Mouse (Mus musculus) heart, adult 2 months (tissue): ENCODE results near the gene Rhot2. TPM values are rescaled to one million over a fixed set of nuclear protein-coding genes. Genes with fewer than 3 reads are reported as not detected.
"Not testable (repeated sequence)": the region's sequence is repeated elsewhere in the genome, so short reads cannot be mapped to it uniquely, and the experiment has no call there.

Experiments used
- DNase-seq, 2 experiments: peaks; one replicate each; pipeline ENCODE4 v3.0.0; 2021
- H3K27ac ChIP-seq: fragments of 200-600 bp; 2 replicates; pipeline ENCODE4 v1.8.1; 2022
- H3K27me3 ChIP-seq: fragments of 200-500 bp; 2 replicates; pipeline ENCODE4 v1.6.1; 2012; ENCODE audit warnings: mild to moderate bottlenecking, low read length, inconsistent platforms, mixed read lengths; ENCODE audit not compliant: control insufficient read depth, insufficient read depth
- H3K36me3 ChIP-seq: fragments of 200-500 bp; 2 replicates; pipeline ENCODE4 v1.6.1; 2012; ENCODE audit warnings: low read length, inconsistent platforms; ENCODE audit not compliant: control insufficient read depth, insufficient read depth
- H3K4me1 ChIP-seq: fragments of 200-500 bp; 2 replicates; pipeline ENCODE4 v1.6.1; 2011; ENCODE audit warnings: low read length; ENCODE audit not compliant: control insufficient read depth, insufficient read depth
- H3K4me3 ChIP-seq: fragments of 200-600 bp; 2 replicates; pipeline ENCODE4 v1.8.1; 2022
- H3K79me2 ChIP-seq: fragments of 200-500 bp; replicated peaks from 2 replicates; pipeline ENCODE4 v1.6.1; 2012; ENCODE audit warnings: mild to moderate bottlenecking, inconsistent platforms, low read length, moderate library complexity, mixed read lengths; ENCODE audit not compliant: control insufficient read depth, insufficient read depth
- H3K9ac ChIP-seq: fragments of 200-500 bp; 2 replicates; pipeline ENCODE4 v1.6.1; 2012; ENCODE audit warnings: low read depth, mild to moderate bottlenecking, control low read depth, inconsistent platforms, low read length, mixed read lengths
- CTCF ChIP-seq: fragments of 200-600 bp; IDR thresholded peaks from 2 replicates; pipeline ENCODE4 v1.8.1; 2022; ENCODE audit warnings: antibody characterized with exemption, mild to moderate bottlenecking, moderate library complexity
- EP300 ChIP-seq: fragments of 200-500 bp; IDR thresholded peaks from 2 replicates; pipeline ENCODE4 v1.6.1; 2011; ENCODE audit warnings: low read depth, low read length, control low read depth; ENCODE audit not compliant: insufficient read depth
- POLR2A ChIP-seq: fragments of 200-500 bp; IDR thresholded peaks from 2 replicates; pipeline ENCODE4 v1.6.1; 2011; ENCODE audit warnings: mild to moderate bottlenecking, low read depth, low read length, control low read depth; ENCODE audit not compliant: insufficient read depth
- WGBS: fragments of 180-500 bp; shearing (Covaris S2); methylation state at CpG from one replicate; pipeline ENCODE4 v1.1.7; 2018; 5-methylcytosine and 5-hydroxymethylcytosine counted together
- intact Hi-C: fragments of 180-260 bp; cut with DNase I; formaldehyde crosslinking; loops from one replicate; pipeline ENCODE4 v1.15.1; 2025
- polyA plus RNA-seq: library from polyadenylated mRNA; depleted of rRNA; stranded (reverse); fragments of >200 nt; gene quantifications from 2 replicates; pipeline ENCODE4 v1.2.3, GENCODE M21; 2012
- total RNA-seq, 2 experiments: library from RNA; stranded (reverse); gene quantifications; 2 replicates each; pipeline ENCODE4 v1.2.3; 2021

Gene Rhot2
- total and polyA plus RNA-seq, 3 experiments = 120 to 209 (median 139) TPM

DNA sequence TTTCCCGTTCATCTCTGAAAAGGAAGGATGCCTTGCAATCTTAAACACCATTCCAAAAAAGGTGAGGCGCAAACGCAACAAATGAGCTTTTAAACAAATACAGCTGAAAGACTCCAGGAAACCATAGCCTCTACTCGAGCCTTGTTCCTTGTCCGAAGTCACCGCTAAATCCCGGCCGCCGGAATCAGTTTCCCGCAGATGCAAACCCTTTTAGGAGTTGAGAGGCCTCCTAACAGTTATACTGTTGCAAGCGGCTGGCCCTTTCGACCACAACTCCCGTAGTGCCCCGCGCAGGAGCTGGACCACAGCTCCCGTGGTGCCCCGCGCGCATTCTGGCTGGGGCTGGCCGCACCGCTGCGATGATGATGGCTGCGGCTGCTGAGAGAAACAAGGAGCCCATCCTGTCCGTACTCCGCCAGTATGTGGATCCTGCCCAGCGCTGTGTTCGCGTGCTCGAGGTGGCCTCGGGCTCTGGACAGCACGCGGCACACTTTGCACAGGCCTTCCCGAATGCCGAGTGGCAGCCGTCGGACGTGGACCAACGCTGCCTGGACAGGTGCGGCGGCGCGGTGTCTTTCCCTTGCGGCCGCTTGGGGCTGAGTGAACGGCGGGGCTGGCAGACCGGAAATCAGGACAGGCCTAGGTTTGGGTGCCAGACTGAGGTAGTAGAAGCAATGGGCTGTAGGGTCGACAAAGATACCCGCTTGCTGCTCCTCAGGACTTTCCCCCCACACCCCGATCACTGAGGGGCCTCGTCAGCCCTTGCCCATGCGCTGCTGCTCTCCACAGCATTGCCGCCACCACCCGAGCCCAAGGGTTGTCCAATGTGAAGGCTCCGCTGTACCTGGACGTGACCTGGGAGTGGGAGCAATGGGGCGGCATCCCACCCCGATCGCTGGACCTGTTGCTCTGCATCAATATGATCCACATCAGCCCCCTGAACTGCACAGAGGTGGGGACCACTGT lies 30.8 kb upstream of the Rhot2 start:
- peak overlapping the region; percentile 91 for H3K27ac ChIP-seq
- 1% methylated on average over 59 of the region's 59 CpGs for WGBS
- peak; percentile 89 to 92 for DNase-seq
- peak overlapping the region; percentile 82 for H3K4me3 ChIP-seq
- H3K4me1 ChIP-seq = peaks cover 6% of the 10 kb centered on the region; the same call in 1 of the 2 replicates
- TF ChIP-seq POLR2A (peak; percentile 90), CTCF (peak; percentile 35), EP300 (0 out of 2 replicates have a peak, but pooled peaks have one; percentile 54)
- H3K27me3 ChIP-seq = no peaks in the 10 kb centered on the region
- no peaks in the 10 kb centered on the region for H3K36me3 ChIP-seq
- intact Hi-C loops = no loop called here
- no peaks in the 10 kb centered on the region for H3K79me2 ChIP-seq
- H3K9ac ChIP-seq = peak overlapping the region; percentile 82

GRCm38 (mm10) chr17:25874721-25875170 lies 30.1 kb upstream of the Rhot2 start, which contains the start of gene Mettl26:
Mettl26 (plus strand) TSS chr17:25875074.
- WGBS = under 1% methylated on average over 25 of the region's 25 CpGs
- Histone ChIP-seq H3K27ac (peak within 1 kb of the TSS; percentile 91), H3K4me1 (peaks cover 6% of the 10 kb centered on the region; the same call in 1 of the 2 replicates), H3K9ac (peak within 1 kb of the TSS; percentile 82), H3K36me3 (no peaks in the 10 kb centered on the region), H3K79me2 (no peaks in the 10 kb centered on the region), H3K4me3 (peak within 1 kb of the TSS; percentile 82), H3K27me3 (no peaks in the 10 kb centered on the region)
- TF ChIP-seq POLR2A = no peak
- TF ChIP-seq EP300 = peak; percentile 82
- peak; percentile 50; the same call in 1 of the 2 replicates for TF ChIP-seq CTCF
- intact Hi-C loops = no loop called here
- DNase-seq = peak; percentile 92 to 95

DNA sequence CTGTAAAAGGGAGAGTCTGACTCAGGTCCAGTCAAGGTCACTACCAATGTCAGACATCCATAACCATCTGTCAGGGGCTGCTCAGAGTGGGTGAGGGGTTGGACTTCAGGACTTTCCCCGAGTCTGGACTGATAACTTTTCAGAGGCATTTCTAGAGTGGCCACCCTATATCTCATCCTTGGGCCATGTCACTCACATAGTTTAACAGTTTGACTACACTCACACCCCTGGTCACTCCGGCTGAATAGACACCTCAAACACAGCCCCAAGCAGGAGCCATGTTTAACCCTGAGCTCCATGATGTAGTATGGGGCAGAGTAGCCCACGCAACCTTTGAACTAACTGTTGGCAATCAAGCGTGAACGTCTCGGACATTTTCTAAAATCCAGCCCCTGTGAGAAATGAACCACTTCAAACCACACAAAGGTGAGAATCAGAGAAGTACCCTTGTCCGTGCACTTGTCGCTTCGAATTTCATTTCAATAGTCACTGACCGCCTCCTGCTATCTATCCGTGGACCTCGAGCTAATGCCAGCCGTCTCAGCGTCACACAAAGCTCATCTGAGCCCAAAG lies 29.6 kb upstream of the Rhot2 start:
- intact Hi-C loops = no loop called here
- 19% methylated on average over 14 of the region's 14 CpGs for WGBS

DNA sequence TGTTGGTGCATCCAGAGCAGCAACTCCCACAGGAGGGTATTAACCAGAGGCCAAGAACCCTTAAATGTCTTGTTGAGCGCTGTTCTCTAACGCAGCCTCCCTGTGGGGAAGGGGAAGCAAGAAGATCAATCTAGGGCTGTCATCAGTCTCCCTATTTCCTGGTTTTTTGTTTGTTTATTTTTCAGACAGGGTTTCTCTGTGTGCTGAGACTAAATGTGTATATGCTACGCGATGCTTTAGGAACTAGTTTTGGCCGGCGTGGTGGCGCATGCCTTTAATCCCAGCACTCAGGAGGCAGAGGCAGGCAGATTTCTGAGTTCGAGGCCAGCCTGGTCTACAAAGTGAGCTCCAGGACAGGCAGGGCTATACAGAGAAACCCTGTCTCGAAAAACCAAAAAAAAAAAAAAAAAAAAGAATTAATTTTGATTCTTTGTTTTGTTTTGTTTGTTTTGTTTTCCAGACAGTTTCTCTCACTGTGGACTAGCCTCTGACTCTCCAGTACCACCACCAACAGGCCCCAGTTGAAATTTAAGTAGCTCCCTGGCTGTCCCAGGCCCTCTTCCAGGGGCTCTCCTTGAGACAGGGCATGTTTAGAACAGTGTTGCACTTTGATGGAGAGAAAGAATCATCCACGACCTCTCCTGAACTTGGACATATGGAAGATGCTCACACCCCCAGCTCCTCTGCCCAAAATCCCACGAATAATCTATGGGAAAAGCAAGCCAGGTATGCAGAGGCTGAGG lies 28.9 kb upstream of the Rhot2 start:
- Histone ChIP-seq H3K79me2 (no peaks in the 10 kb centered on the region), H3K27me3 (no peaks in the 10 kb centered on the region), H3K4me1 (peaks cover 9% of the 10 kb centered on the region), H3K27ac (no peak overlapping the region), H3K36me3 (no peaks in the 10 kb centered on the region), H3K9ac (no peak overlapping the region), H3K4me3 (no peak overlapping the region)
- DNase-seq = no peak
- WGBS = 78% methylated on average over 11 of the region's 11 CpGs
- intact Hi-C loops = no loop called here
- TF ChIP-seq POLR2A (no peak), EP300 (no peak), CTCF (no peak)

More for the DNA sequence above, 29.6 kb upstream of the Rhot2 start:
- Histone ChIP-seq H3K36me3 (no peaks in the 10 kb centered on the region), H3K79me2 (no peaks in the 10 kb centered on the region), H3K27me3 (no peaks in the 10 kb centered on the region), H3K27ac (peak overlapping the region; percentile 91), H3K4me1 (peaks cover 6% of the 10 kb centered on the region; the same call in 1 of the 2 replicates), H3K4me3 (peak overlapping the region; percentile 82), H3K9ac (peak overlapping the region; percentile 65)
- TF ChIP-seq EP300 (no peak), POLR2A (no peak), CTCF (no peak)
- DNase-seq = no peak

DNA sequence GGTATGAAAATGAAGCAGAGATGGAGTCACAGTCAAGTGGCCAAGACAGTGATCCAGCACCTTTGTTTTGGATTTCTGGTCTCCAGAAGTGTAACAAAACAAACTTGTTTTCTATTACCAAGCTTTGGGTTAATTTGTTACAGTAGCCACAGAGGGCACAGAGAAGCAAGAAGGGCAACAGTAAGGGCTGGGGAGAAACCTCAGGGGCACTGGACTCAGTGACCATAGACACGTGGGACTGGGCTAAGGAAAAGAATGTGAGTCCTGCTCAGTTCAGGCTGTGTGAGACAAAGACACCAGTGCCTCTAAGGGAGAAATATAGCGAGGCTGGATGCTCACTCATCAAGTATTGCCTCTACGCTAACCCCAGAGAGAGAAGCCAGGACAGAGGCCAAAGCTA lies 28.0 kb upstream of the Rhot2 start:
- no peak overlapping the region for H3K4me3 ChIP-seq
- no peak overlapping the region for H3K9ac ChIP-seq
- 85% methylated on average over 3 of the region's 3 CpGs for WGBS
- intact Hi-C loops = no loop called here
- peaks cover 9% of the 10 kb centered on the region for H3K4me1 ChIP-seq
- H3K27me3 ChIP-seq = no peaks in the 10 kb centered on the region
- no peaks in the 10 kb centered on the region; the same call in 1 of the 2 replicates for H3K79me2 ChIP-seq
- no peak for DNase-seq
- H3K27ac ChIP-seq = no peak overlapping the region
- H3K36me3 ChIP-seq = no peaks in the 10 kb centered on the region
- TF ChIP-seq EP300 = no peak
- no peak for TF ChIP-seq POLR2A

DNA sequence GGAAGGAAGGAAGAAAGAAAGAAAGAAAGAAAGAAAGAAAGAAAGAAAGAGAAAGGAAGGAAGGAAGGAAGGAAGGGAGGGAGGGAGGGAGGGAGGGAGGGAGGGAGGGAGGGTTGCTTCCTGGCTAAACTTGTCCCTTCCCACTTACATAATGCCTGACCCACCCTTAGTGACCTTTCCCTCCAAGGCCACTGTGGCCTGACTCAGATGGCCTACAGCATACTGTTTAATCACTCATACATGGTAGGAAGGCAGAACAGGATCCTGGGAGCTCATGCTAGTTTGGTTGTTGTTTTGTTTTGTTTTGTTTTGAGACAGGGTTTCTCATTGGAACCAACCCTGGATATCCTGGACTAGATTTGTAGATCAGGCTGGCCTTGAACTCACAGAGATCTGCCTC lies 26.9 kb upstream of the Rhot2 start:
- intact Hi-C loops, H3K4me1 ChIP-seq, H3K27me3 ChIP-seq, H3K4me3 ChIP-seq, H3K79me2 ChIP-seq, H3K36me3 ChIP-seq, H3K9ac ChIP-seq, H3K27ac ChIP-seq, DNase-seq: not testable (repeated sequence)
